Mouse (Mus musculus) CH12.LX (cell line): Measurements from ENCODE around the gene Fgfr2.

ENCODE experiments used
- CHD1 ChIP-seq: IDR thresholded peaks from 2 replicates; pipeline ENCODE4 v1.6.1; 2012; ENCODE audit warnings: low read depth, low read length, improper control_type of control experiment, inconsistent platforms
- CTCF ChIP-seq, 2 experiments: IDR thresholded peaks in 1 of 2; conservative IDR thresholded peaks in 1 of 2; 2 replicates each; pipeline ENCODE4 v1.5.1; 2011 to 2012; ENCODE audit warnings: low read depth in 2 of 2, low read length in 2 of 2, improper control_type of control experiment in 1 of 2, inconsistent platforms in 1 of 2, mild to moderate bottlenecking in 1 of 2, moderate library complexity in 1 of 2
- ELF1 ChIP-seq: IDR thresholded peaks from 2 replicates; pipeline ENCODE4 v1.6.1; 2014; ENCODE audit warnings: low read depth, mild to moderate bottlenecking, inconsistent platforms, low read length, improper control_type of control experiment
- EP300 ChIP-seq: IDR thresholded peaks from 2 replicates; pipeline ENCODE4 v1.6.1; 2011; ENCODE audit warnings: low read length, improper control_type of control experiment
- ETS1 ChIP-seq: conservative IDR thresholded peaks from 2 replicates; pipeline ENCODE4 v1.6.1; 2012; ENCODE audit warnings: low read depth, mild to moderate bottlenecking, inconsistent platforms, low read length, improper control_type of control experiment, moderate library complexity
- NRF1 ChIP-seq: IDR thresholded peaks from 2 replicates; pipeline ENCODE4 v1.6.1; 2014; ENCODE audit warnings: low read depth, mild to moderate bottlenecking, inconsistent platforms, low read length, improper control_type of control experiment, moderate library complexity
- PAX5 ChIP-seq: IDR thresholded peaks from 2 replicates; pipeline ENCODE4 v1.6.1; 2012; ENCODE audit warnings: low read length, inconsistent platforms, mixed read lengths
- POLR2A ChIP-seq: IDR thresholded peaks from 2 replicates; pipeline ENCODE4 v1.6.1; 2011; ENCODE audit warnings: low read depth, mild to moderate bottlenecking, improper control_type of control experiment, low read length
- TBP ChIP-seq: conservative IDR thresholded peaks from 2 replicates; pipeline ENCODE4 v1.6.1; 2011; ENCODE audit warnings: low read depth, low read length, improper control_type of control experiment
- ZC3H11A ChIP-seq: IDR thresholded peaks from 2 replicates; pipeline ENCODE4 v1.6.1; 2012; ENCODE audit warnings: low read depth, mild to moderate bottlenecking, inconsistent platforms, low read length, improper control_type of control experiment
- ZMIZ1 ChIP-seq: IDR thresholded peaks from 2 replicates; pipeline ENCODE4 v1.6.1; 2012; ENCODE audit warnings: low read depth, mild to moderate bottlenecking, inconsistent platforms, low read length, improper control_type of control experiment

DNA sequence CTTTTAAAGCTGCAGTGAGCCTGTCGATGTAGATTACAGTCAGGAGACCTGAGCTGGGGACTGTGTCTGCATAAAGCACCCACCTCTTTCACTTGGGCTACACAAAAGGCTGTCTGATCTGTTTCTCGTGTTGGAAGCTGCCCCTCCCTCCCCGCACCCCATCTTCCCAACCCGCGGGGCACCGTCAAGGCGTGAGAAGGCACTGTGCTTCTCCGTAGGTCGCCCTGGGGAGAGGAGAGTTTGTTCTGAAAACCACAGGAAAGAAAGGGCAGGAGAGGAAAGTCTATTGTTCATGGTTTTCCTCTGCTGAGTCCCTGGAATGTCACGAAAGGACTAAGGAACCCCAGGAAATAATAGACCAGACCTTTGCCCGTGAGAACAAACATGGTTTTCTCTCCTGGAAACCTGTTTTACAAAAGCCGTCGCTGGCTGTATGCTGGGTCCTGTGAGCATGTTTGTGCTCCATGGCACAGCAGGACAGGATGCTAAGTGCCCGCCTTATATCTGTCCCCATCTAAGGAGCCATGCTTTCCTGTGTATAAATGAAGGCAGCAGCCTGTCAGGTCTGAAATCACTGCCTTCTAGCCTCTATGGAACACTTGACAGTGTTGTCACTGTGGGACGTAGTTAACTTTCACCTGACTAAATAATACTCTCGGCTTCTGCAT, 2403.1 kb downstream of the Fgfr2 start:
- no peak for TF ChIP-seq EP300
- TF ChIP-seq ETS1, result no peak
- TF ChIP-seq PAX5, result no peak
- TF ChIP-seq POLR2A, result no peak
- no peak for TF ChIP-seq CHD1
- TF ChIP-seq CTCF (conservative IDR thresholded peaks at IDR 0.05 in 1 of 2, IDR thresholded peaks at IDR 0.05 in 1 of 2; ENCODE audit: low read depth in 2 of 2, low read length in 2 of 2), result no peak
- TF ChIP-seq NRF1, result no peak
- no peak for TF ChIP-seq ZMIZ1
- TF ChIP-seq ZC3H11A, result no peak
- no peak for TF ChIP-seq TBP
- TF ChIP-seq ELF1, result no peak
